Mouse (Mus musculus): Measurements from ENCODE around the gene Krtap4-2.
"Not testable (repeated sequence)": the region's sequence is repeated elsewhere in the genome, so short reads cannot be mapped to it uniquely, and the experiment has no call there.

GRCm38 (mm10) chr11:99603208-99603607, 31.7 kb downstream of the Krtap4-2 start, which contains the start of gene Gm11938:
- TF ChIP-seq POLR2A (IDR thresholded peaks at IDR 0.05; ENCODE audit: low read depth, low read length); CTCF (IDR thresholded peaks at IDR 0.05; ENCODE audit: extremely low read depth, insufficient read depth, insufficient read length, insufficient replicate concordance): not testable (repeated sequence)
